Mouse (Mus musculus) left cerebral cortex, adult 8-10 months (tissue): Measurements from ENCODE around the gene Tenm2. TPM values are rescaled to one million over a fixed set of nuclear protein-coding genes. Genes with fewer than 3 reads are reported as not detected.

ENCODE experiments used
- DNase-seq, 2 experiments: peaks; one replicate each; pipeline ENCODE4 v3.0.0; 2022; ENCODE audit warnings: low spot score in 2 of 2
- total RNA-seq, 4 experiments: library from RNA; stranded (reverse); gene quantifications; 2 replicates each; pipeline ENCODE4 v1.2.4; 2022

Gene Tenm2
- total RNA-seq, 4 experiments from 2014 or later: 89.1 to 98.1 (median 90.5) TPM

DNA sequence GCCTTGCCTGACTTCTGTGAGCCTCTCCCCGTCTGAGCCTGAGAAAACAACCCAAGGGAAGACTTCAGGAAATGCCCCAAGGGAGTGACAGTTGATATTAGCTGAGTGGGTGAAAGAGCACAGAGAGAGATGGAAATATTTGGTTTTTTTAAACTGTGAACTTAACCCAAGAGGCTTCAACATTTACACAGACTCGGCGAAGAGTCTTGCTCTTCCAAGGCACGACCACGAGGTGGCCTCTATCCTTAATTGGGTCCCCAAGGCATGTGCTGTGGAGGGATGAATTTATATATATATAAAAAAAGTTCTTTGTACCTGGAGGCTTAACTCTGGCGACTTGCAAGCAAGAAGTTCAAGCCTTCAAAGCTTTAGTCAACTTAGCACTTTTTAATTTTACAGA is 943.6 kb downstream of the Tenm2 start:
- DNase-seq: no peak

DNA sequence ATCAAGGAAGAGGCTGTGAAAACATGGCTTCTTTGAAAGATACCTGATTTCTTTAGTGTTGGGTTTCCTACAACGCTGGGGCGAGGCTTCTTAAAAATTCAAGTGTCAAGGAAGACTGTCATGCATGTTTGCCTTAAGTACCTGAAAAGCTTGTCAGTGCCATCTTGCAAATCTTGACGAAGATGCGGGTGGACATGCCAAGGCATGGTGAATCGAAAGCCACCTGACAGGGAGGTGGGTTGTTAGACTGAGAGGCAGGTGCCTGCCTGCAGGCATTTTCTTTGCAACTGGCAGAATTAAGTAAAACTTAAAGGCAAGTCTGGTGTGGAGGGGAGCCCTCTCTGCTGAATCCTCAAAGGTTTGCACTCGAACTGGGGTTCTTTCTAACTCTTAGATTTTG is 949.5 kb downstream of the Tenm2 start:
- DNase-seq: no peak

DNA sequence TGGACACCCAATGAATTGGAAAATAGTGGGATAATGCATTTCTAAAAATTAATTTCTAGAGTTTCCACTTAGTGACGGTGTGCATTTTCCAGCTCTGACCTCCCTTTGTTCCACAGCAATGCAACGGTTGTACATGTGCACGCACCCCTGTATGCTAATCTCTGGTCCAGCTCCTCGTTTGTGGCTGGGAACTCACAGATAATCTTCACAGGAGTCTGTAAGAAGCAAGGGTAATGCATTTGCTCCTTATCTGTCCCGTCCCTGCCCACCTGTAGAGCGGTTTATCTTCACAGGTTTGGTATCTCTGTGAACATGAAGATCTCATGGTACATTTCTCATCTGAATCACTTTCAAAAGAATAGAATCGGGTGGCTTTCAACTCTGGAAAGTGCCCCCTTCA is 955.2 kb downstream of the Tenm2 start:
- DNase-seq: no peak

DNA sequence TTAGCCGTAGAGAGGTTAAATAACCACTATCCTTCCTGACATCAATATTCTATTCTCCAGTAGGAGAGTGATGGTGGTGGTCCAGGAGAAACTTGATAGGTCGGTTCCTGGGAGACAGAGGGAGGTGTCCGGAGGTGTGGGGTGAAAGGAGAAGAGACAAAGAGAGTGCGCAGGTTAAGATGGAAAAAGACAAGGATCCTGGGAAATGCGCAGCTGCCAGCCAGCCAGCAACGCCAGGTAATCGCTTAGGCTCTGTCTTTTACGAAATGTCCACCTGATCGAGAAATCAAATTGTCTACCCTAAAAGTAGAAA is 957.9 kb downstream of the Tenm2 start:
- no peak for DNase-seq

DNA sequence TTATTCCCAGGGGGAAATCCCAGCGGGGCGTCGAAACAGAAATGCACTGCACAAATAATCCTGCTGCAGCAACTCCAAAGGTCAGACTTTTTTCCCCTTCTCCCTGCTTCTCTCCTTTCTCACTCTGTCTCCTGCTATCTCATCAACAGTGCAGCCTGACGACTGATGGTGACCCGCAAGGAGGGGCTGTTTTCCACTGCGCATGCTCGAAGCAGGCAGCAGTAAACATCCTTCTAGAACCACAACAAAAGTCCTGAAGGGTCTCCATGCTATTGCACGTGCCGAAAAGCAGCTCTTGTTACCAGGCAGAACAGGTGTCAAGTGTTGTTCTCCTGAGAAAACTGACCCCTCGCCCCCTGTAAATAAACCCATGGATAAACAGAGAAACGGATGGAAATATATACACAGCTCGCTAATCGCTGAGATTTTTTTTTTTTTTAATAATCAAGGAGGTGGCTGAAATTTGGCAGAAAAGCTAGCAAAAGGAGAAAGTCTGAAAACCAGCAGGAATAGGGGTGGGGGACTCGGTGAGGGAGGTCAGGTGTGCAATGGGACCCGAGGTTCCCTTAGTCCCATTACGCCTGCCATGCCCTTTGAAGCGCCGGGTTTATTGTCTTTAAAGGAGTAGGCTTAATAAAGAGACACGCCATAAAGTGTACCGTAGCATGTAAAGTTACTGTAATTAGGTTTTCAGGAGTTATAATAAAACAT is 958.4 kb downstream of the Tenm2 start:
- no peak for DNase-seq

DNA sequence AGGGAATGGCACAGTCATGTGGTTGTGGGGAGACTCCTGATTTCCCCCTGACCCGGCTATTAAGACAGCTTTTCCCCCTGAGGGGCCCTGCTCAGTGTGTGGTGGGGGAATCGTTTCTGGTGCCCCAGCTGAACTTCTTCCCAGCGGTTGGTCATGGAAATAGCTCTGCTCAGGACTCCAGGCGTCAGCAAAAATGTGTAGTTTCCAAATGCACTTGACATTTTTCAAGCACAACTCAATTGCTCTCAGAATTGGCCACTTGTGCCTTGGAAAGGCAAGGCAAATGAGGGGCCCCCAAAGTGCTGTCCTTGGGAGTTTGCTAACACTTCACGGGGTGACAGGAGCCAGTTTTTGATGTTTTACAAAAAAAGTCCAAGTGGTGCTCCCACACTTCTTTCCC is 959.7 kb downstream of the Tenm2 start:
- no peak for DNase-seq

DNA sequence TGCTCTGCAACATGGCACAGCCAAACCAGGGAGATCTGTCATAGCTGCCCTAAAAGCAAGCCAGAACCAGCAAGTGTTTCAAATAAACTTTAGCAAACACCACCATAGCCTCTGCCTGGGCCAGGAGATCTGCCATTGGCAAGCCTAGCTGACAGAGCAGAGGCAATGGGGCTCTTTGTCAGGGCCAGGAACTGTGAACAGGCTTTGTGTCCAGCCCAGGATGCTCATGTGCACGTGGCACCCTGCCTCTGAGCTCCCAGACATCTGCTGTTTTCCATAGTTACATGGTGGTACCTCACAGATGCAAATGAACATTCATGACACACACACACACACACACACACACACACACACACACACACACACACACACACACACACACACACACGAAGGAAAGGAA is 963.6 kb downstream of the Tenm2 start:
- no peak for DNase-seq

DNA sequence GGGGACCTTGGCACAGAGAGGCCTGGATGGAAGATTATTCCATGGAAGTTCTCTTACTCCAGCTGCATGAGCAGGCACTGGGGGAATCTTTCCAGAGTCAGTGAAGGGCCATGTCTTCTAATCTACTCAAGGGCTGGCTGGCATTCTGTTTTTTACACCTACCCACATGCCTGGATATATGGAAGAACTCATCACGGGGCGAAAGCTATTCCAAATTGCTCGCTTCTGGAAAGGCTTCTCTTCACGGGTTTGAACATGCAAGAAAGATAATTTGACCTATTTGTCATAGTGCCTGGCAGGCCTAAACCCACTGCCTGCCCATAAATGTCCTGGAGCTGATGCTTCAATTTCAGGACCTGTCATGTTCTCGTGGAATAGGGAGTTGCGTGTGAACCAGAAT is 965.8 kb downstream of the Tenm2 start:
- DNase-seq: no peak

DNA sequence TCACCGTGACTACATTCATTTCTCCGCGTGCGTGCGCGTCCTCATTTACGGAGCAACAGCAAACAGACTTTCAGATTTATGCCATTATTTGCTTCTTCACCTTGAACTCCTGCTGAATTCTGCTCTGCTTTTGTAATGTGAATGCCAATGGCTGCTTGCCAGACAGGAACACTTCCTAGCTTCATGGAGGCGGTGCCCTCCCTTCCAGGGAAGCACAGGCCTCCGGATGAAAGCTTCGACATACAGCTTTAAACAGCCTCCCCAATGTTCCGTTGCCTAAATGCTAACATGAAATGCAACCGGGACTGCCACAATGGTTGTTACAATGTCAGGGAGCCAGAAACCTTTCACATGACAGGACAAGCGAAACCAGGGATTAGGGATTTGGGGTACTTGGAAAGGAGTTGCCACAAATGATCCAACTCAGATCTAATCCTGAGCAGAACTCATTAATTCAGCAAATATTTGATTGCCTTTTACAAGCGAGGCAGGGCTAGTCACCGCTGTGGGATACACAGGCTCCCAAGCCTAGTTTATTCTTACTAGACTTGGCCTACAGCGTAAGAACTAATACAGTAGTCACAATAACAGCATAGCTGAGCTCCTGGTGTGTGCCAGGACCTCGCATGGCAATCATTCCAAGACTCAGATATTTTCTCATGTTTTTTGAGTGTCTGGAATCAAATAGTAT is 970.8 kb downstream of the Tenm2 start:
- no peak for DNase-seq

DNA sequence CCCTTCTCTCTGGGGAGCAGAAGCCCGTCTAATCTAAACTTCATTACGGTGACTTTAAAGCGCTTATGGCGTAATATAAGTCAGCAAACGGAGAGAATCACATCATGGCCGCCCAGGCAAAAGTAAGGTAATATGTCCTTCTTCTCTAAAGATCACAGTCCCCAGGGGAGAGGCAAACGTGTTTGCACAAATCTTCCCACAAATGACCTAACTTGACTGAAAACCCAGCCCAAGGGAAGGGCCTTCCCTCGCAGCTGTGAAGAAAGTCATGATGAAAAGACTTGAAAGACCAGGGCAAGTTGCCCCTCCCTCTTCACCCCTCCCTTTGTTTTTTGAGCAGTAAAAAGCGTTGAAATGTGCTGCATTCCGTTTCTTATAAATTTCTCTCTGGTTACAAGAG is 971.9 kb downstream of the Tenm2 start:
- no peak for DNase-seq

DNA sequence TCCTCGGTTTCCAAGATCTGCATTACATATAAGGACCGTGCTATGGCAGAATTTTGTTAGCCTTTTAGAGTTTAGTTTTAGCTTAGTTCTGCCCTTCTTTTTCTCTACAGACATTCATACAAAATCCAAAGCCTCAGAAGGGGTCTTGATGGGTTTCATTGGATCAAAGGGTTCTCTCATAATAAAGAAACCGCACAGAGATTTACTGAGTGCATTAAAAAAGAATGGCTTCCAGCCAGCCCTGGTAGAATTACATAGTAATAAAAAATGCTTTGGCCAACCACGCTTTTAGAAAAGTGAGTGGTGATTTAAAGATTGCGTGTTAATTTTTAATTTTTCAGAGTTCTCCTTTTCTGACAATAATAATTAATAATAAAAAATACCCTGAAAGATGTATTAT is 978.6 kb downstream of the Tenm2 start:
- DNase-seq: no peak

DNA sequence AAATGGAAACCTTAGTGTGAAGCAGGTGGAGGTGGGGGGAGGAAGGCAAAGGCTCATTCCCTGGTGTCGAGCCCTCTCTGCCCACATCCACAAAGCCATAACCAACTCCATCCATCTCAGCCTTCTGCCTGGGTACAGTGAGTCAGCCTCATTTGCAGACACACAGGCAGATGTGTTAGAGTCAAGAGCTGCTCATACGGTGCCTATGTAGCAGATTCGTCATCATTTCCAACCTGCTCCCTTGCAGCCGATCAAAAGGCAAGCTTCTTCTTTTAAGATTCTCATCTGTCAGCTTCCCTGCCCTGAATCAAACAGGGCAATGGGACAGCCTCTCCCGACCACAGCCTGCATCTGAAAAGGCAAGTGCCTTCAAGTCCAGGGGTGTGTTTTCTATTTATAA is 979.0 kb downstream of the Tenm2 start:
- DNase-seq: peak in 1 of 2 experiments; percentile 32

DNA sequence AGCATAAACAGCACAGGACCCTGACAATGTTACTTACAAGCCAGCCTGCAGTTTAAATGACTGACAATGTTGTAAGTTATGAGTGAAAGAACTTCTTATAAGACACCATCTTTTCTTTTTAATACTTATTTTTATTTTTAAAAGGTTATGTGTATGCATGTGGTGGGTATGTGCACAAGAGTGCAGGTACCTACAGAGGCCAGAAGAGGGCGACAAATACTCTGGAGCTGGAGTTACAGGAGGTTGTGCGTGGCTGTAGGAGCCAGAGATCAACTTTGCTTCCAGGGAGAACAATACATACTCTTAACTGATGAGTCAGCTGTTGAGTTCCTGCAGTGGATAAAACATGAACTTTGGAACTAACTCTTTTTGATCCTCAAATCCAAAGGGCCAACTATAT is 981.7 kb downstream of the Tenm2 start:
- DNase-seq: no peak

DNA sequence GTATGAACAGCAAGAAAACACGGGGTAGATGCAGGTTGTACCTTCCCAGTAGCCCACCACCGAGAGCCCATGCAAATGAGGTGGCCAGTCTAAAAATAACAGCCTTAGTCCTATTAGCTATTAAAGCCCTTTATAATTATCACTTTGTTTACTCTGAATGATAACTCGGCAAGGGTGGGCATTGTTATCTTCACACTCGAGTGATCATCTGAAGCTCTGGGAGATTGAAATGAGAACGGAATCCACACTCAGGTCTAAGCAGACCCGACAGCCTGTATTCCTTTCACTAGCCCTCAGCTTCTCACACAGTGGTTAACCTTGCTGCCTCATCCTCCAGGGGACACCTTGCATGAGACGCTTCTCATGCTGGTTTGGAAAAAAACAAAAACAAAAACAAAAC is 985.7 kb downstream of the Tenm2 start:
- no peak for DNase-seq

DNA sequence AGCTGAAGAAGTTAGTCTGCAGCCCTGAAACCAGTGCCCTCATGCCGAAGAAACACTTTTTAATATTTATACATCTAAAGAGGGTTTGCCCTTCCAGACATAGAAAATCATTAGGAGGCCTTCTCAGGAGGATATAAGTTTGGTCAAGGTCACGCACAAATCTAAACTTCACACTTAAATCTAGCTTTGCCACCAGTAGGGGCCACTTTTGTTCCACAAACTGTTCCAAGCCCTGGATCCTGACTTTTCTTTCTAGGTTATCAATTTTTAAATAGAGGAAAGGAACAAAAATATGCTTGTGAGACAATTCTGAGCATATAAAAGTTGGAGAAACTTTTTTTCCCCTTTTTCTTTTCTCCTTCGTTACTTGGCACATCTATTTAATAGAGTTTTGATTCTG is 989.6 kb downstream of the Tenm2 start:
- DNase-seq: no peak

DNA sequence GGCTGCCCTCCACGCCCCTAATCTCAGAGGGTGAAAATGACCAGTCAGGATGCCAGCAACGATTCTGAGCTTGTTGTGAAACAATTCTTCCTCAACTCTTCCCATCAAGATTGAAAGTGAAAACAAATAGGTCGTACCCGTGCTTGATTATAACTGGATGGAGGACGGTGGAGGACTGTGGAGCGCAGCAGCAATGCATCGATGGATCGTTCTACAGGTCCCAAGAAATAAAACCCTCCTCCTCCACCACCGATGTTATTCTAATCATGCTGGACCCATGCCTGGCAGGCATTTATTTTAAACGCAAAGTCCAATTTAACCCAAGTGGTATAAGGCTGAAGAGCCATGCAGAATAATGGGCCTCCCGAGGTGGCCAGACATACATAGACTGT is 991.3 kb downstream of the Tenm2 start:
- no peak for DNase-seq

DNA sequence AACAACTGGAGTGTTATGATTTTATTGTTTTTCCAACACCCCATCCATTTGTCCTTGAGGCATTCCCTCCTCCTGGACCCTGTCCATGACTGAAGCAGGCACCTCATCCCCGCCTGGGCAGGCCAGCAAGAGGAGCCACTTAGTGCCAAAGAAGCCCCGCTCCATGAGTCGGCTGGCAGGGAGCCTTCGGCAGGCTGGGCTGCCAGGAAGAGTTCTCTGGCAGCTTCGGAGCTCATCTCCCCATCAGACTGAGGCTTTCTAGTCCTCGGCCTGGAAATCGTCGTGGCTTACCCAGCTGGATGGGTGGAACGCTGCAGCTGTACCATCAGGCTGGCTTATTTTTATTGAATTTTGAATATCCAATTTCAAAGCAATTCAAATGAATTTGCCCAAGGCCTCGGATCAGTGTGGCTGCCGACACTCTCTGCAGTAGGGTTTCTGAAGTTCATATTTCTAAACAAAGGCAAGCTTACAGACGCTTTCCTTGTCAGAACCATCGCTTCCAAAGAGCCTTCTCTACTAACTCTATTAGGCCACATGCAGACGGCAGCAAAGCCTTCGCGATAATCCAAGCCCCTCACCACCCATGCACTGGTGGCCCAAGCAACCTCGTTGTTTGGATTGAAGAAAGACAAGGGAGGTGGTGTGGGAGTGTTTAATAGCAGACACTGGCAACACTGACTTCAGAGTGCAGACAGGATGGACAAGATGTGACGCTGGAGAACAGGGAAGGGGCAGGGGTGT is 991.8 kb downstream of the Tenm2 start:
- DNase-seq: peak in 1 of 2 experiments; percentile 69

DNA sequence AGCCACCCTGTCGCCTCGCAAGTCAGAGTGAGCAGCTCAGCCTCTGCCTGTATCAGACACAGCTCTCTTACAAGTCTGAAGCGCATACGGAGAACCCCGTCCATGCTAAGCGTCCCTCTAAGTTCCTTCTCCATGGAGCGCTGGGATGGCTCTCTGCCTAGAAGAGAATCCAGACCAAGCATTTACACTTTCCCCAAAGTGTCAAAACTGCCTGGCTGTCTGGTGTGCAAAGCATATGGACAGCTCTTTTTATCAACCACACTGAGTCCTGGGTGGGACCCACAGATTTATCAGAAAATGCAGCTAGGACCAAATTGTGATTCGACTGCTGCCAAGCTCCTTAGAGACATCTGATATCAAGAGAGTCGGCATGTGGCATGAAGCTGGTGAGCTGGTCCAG is 996.9 kb downstream of the Tenm2 start:
- peak in 1 of 2 experiments; percentile 40 for DNase-seq

DNA sequence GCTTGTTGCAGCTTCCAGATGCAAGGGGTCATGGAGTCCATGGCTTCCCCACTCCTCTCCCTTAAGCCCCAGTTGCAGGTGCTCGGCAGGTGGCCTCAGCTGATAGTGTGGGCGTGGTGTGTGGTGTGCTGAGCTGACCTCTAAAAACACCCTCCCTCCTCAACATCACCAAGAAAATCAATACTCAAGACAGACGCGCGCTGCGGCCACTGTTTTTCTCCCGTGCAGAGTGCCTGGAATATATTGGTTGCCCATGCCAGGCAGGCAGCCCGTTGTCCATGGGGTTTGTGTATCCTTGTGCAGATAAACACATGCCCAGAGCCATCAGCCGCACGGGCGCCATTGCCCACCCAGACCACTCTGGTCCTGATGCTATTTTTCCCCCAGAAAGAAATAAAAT is 1007.1 kb downstream of the Tenm2 start:
- DNase-seq: no peak

DNA sequence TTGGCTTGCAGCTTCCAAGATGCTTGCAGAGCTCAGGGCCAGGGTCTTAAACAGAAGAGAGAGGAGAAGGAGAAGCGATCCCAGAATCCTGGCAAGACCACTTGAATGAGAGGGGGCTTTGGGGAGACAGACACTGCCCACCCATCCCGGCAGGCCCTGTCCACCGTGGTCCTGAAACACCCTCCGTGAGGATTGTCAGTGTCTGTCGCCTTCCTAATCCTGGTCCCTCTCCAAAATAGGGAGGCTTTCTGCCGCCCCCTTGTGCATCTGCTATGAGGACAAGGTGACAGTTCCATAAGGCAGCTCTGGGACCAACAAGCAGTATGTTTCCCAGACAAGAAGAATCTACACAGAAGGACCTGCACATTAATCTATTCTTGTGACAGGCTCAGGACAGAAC is 1007.6 kb downstream of the Tenm2 start:
- no peak for DNase-seq

DNA sequence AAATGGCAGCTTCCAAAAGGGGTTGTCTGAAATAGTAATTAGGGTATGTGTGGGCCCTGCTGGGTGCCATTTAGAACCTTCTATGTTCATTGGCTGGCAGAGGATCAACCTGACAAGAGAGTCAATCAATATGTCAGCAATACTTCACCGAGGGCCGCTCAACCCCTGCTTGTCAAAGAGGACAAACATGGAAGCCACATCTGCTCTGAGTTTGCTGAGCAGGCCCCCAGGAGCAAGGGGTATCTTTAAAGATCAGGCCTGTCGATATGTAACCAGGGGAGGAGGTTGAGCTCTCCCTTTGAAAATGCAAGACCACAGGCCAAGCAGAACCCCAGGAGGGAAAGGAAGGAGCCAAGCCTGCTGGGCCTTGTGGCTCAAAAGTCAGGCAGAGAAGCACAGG is 1009.7 kb downstream of the Tenm2 start:
- DNase-seq: no peak

DNA sequence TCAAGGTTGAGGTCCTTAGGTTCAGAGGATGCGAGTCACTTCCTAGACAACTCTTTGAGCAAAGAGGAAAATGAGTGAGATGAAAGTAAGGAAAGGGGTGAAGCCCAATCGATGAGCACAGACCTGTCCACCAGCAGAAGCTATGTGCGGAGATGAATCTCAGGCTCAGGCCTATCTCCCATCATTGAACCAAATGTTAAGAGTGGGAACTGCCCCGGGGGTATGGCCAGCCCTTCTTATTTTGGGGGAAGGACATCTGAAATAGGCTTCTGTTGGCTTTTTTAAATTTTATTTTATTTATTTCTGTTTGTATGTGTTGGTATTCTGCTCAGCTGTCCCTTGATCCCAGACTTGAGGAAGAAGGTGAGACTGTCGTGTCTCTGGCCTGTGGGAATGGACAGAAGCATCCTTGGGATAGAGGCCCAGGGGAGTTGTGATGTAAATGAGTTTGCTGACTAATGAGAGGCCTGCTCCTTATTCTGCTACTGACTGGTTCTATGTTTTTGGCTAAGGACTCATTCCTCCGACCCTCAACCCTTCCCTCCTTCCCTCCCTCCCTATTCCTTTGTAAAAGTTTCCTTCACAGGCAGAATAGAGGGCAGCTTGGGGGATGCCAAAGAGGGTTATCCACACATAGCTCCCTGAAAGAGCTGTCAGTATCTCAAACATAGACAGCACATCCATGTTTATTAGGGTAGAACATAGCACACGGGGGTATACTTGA is 1011.9 kb downstream of the Tenm2 start:
- DNase-seq: no peak
